Mouse (Mus musculus) heart, embryonic 11.5 days (tissue): Measurements from ENCODE around the gene Olfr1040. TPM values are rescaled to one million over a fixed set of nuclear protein-coding genes. Genes with fewer than 3 reads are reported as not detected.
"Not testable (repeated sequence)": the region's sequence is repeated elsewhere in the genome, so short reads cannot be mapped to it uniquely, and the experiment has no call there.

Source experiments
- ATAC-seq: fragments of 200-750 bp; cut with Nextera tagmentation; replicated peaks from 2 replicates; pipeline ENCODE4 v1.8.0; 2017; ENCODE audit warnings: moderate library complexity; ENCODE audit not compliant: insufficient number of reproducible peaks, low FRiP score, low TSS enrichment
- H3K27ac ChIP-seq: fragments of 300-500 bp; sonication (generic); 2 replicates; pipeline ENCODE4 v1.5.1; 2014; ENCODE audit warnings: mild to moderate bottlenecking, low read depth, low read length
- H3K27me3 ChIP-seq: fragments of 300-500 bp; sonication (generic); 2 replicates; pipeline ENCODE4 v1.6.1; 2014; ENCODE audit warnings: mild to moderate bottlenecking, low read length, mixed read lengths; ENCODE audit not compliant: control insufficient read depth, insufficient read depth
- H3K36me3 ChIP-seq: fragments of 300-500 bp; sonication (generic); 2 replicates; pipeline ENCODE4 v1.6.1; 2014; ENCODE audit warnings: mild to moderate bottlenecking, low read length, moderate library complexity, mixed read lengths; ENCODE audit not compliant: control insufficient read depth, insufficient read depth
- H3K4me1 ChIP-seq: fragments of 300-500 bp; sonication (generic); 2 replicates; pipeline ENCODE4 v1.6.1; 2014; ENCODE audit warnings: low read length; ENCODE audit not compliant: control insufficient read depth, insufficient read depth
- H3K4me2 ChIP-seq: fragments of 300-500 bp; sonication (generic); 2 replicates; pipeline ENCODE4 v1.6.1; 2014; ENCODE audit warnings: mild to moderate bottlenecking, moderate library complexity
- H3K4me3 ChIP-seq: fragments of 300-500 bp; sonication (generic); 2 replicates; pipeline ENCODE4 v1.5.1; 2014; ENCODE audit warnings: low read depth, low read length
- H3K9ac ChIP-seq: fragments of 300-500 bp; sonication (generic); 2 replicates; pipeline ENCODE4 v1.6.1; 2014; ENCODE audit warnings: mild to moderate bottlenecking, low read depth, low read length, moderate library complexity
- H3K9me3 ChIP-seq: fragments of 300-500 bp; sonication (generic); replicated peaks from 2 replicates; pipeline ENCODE4 v1.6.1; 2016; ENCODE audit warnings: low read length; ENCODE audit not compliant: control insufficient read depth
- WGBS: fragments of 180-500 bp; shearing (Covaris S2); extraction: QIAGEN DNeasy Blood & Tissue Kit; methylation state at CpG from one replicate; pipeline ENCODE4 v1.1.7; 2014; ENCODE audit not compliant: insufficient replicate concordance; 5-methylcytosine and 5-hydroxymethylcytosine counted together
- polyA plus RNA-seq: library from polyadenylated mRNA; unstranded; fragments of >200 nt; fragmentation: Nextera tagmentation; extraction: Ambion mirVana; gene quantifications from 2 replicates; pipeline ENCODE4 v1.2.1, GENCODE M21; 2014

The Olfr1040 gene
- not detected in 2 replicates for polyA plus RNA-seq

GRCm38 (mm10) chr2:86146632-86147031, at the start of gene Olfr1040:
Gene Olfr1040 (minus strand): TSS chr2:86146732.
- H3K4me2 ChIP-seq: no peak within 1 kb of the TSS
- no peaks in the 10 kb centered on the region for H3K36me3 ChIP-seq
- H3K9me3 ChIP-seq: no peaks in the 10 kb centered on the region
- H3K27me3 ChIP-seq: no peaks in the 10 kb centered on the region
- no peak within 1 kb of the TSS for H3K27ac ChIP-seq
- H3K9ac ChIP-seq: no peak within 1 kb of the TSS
- no peaks in the 10 kb centered on the region for H3K4me1 ChIP-seq
- WGBS: 68% methylated on average over 1 of the region's 1 CpGs
- ATAC-seq: no peak
- no peak within 1 kb of the TSS for H3K4me3 ChIP-seq

DNA sequence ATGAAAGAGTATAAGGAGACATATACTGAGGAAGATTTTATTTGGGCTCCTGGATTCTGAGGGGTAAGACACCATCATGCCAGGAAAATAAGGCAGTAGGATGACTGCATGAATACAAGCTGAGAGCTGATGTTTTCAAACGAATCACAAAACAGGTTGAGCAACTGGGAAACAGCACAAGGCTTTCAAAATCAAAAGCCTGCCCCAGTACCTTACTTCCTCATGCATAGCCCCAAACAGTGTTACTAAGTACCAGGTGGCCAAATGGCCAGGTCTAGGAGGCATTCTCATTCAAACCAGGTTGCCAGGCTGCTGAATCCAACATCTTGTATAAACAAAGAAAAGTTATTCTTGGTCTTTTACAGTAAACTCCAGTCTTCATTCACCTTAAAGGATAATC, 49.3 kb upstream of the Olfr1040 start:
- Histone ChIP-seq H3K4me1 (no peaks in the 10 kb centered on the region), H3K36me3 (no peaks in the 10 kb centered on the region), H3K9me3 (no peaks in the 10 kb centered on the region), H3K27me3 (no peaks in the 10 kb centered on the region), H3K4me2 (no peak overlapping the region), H3K4me3 (no peak overlapping the region), H3K27ac (no peak overlapping the region), H3K9ac (no peak overlapping the region)
- no peak for ATAC-seq
- WGBS: 30% methylated on average over 1 of the region's 1 CpGs

DNA sequence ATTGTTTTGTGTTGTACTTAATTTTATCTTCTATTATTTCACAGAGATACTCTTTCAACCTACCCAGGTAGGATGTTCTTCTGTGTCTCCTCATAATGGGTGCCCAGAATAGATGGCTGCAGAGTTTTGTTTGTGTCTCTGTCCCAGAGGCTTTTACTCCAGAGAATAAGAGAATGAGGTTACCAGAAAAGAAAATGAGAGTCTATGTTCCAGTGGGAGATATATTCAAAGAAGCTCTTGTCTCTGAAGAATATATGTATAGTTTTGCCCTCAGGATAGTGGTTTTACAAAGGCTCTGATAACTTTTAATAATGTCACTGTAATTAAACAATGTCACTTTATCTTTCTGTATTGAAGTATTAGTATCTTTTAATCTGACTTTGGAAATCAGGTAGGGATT, 39.1 kb upstream of the Olfr1040 start, which contains the start of gene Olfr52:
Gene Olfr52 (minus strand): TSS at position 101 of the 400 bp plus-strand sequence.
- H3K9me3 ChIP-seq: no peaks in the 10 kb centered on the region
- H3K4me1 ChIP-seq: no peaks in the 10 kb centered on the region
- ATAC-seq: no peak
- H3K9ac ChIP-seq: no peak within 1 kb of the TSS
- H3K27ac ChIP-seq: no peak within 1 kb of the TSS
- no peak within 1 kb of the TSS for H3K4me3 ChIP-seq
- no peaks in the 10 kb centered on the region for H3K36me3 ChIP-seq
- no peak within 1 kb of the TSS for H3K4me2 ChIP-seq
- H3K27me3 ChIP-seq: no peaks in the 10 kb centered on the region

- 84% methylated on average over 3 of the region's 3 CpGs for WGBS
- no peaks in the 10 kb centered on the region for H3K36me3 ChIP-seq
- ATAC-seq: no peak
These were observed 33.4 kb upstream of the Olfr1040 start for GRCm38 (mm10) chr2:86179950-86180349.

DNA sequence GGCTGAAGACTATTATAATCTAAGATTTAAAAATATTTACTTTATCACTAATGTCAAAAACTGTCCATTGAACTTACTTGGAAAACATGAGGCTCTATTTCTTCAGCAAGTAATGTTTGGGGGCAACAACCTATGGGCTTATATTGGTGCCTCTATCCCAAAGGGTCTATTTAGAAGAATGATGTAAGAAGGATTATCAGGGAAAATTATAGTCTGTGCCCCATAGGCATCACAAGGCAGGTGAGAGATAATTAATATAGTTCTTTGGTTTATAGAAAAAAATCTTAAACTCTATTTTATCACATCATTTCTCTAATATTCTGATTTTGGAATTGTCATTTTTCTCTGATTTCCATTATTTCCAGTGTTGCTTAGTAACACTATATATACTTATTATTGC, 31.2 kb upstream of the Olfr1040 start, which contains the start of gene Olfr1044:
Gene Olfr1044 (minus strand): TSS at position 101 of the 400 bp plus-strand sequence.
- no peaks in the 10 kb centered on the region for H3K36me3 ChIP-seq
- H3K9me3 ChIP-seq: no peaks in the 10 kb centered on the region
- no peaks in the 10 kb centered on the region for H3K4me1 ChIP-seq
- no peak within 1 kb of the TSS for H3K4me2 ChIP-seq
- no peak within 1 kb of the TSS for H3K4me3 ChIP-seq
- no peaks in the 10 kb centered on the region for H3K27me3 ChIP-seq
- ATAC-seq: no peak
- no peak within 1 kb of the TSS for H3K27ac ChIP-seq
- no peak within 1 kb of the TSS for H3K9ac ChIP-seq

More at GRCm38 (mm10) chr2:86179950-86180349, 33.4 kb upstream of the Olfr1040 start:
- Histone ChIP-seq H3K4me2 (no peak overlapping the region), H3K27me3 (no peaks in the 10 kb centered on the region), H3K27ac (no peak overlapping the region), H3K4me3 (no peak overlapping the region), H3K4me1 (no peaks in the 10 kb centered on the region), H3K9ac (no peak overlapping the region), H3K9me3 (no peaks in the 10 kb centered on the region)

DNA sequence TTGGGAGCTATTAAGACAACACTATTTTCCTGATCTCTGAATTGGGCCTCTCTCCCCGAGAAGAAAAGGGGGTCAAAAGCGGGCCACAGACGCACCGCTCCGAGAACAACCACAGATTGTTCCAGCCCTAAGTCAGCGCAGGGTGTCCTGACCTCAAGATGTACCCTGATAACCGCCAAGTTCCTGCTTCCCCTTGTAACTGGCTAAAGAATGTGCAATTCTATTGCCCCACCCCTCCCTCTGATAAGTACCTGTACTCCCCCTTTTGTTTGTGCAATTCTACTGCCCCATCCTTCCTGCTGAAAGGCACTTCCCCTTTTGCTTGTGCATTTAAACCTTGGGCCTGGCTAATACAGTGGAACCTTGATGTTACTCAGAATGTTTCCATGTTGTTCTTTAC, 28.9 kb upstream of the Olfr1040 start:
- H3K9me3 ChIP-seq, H3K27ac ChIP-seq, H3K4me1 ChIP-seq, ATAC-seq, H3K27me3 ChIP-seq, H3K4me3 ChIP-seq, H3K36me3 ChIP-seq, H3K9ac ChIP-seq, H3K4me2 ChIP-seq: not testable (repeated sequence)
- WGBS: 75% methylated on average over 7 of the region's 7 CpGs

DNA sequence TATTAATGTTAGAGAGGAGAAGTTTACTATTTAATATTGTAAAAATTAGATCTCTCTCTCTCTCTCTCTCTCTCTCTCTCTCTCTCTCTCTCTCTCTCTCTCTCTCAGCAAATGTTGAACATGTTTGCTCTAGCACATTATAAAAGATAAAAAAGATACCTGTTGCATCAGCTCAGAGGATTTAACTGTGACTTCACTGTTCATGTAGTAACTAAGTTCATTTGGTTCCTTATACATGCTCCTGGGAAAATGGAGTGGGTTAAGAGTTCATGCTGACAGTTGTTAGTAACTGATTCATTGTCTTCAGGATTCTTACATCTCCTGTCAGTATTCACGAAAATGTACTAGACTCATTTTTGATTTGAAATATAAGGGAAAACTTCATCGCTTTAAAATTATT, 20.9 kb upstream of the Olfr1040 start, which contains the start of gene Olfr1043:
Gene Olfr1043 (minus strand): TSS at position 101 of the 400 bp plus-strand sequence.
- no peak within 1 kb of the TSS for H3K9ac ChIP-seq
- no peak for ATAC-seq
- no peak within 1 kb of the TSS for H3K4me3 ChIP-seq
- 86% methylated on average over 2 of the region's 2 CpGs for WGBS
- H3K9me3 ChIP-seq: no peaks in the 10 kb centered on the region
- no peaks in the 10 kb centered on the region for H3K36me3 ChIP-seq
- H3K4me1 ChIP-seq: no peaks in the 10 kb centered on the region
- H3K4me2 ChIP-seq: no peak within 1 kb of the TSS
- H3K27ac ChIP-seq: no peak within 1 kb of the TSS
- H3K27me3 ChIP-seq: no peaks in the 10 kb centered on the region

- Histone ChIP-seq H3K4me2 (no peak within 1 kb of the TSS), H3K9ac (no peak within 1 kb of the TSS), H3K27me3 (no peaks in the 10 kb centered on the region), H3K9me3 (no peaks in the 10 kb centered on the region), H3K4me3 (no peak within 1 kb of the TSS), H3K27ac (no peak within 1 kb of the TSS), H3K36me3 (no peaks in the 10 kb centered on the region), H3K4me1 (no peaks in the 10 kb centered on the region)
- 78% methylated on average over 2 of the region's 2 CpGs for WGBS
- no peak for ATAC-seq
These were observed 15.2 kb upstream of the Olfr1040 start, which contains the start of gene Olfr1042 for GRCm38 (mm10) chr2:86161738-86162137. Gene Olfr1042 (minus strand): TSS chr2:86161838.

DNA sequence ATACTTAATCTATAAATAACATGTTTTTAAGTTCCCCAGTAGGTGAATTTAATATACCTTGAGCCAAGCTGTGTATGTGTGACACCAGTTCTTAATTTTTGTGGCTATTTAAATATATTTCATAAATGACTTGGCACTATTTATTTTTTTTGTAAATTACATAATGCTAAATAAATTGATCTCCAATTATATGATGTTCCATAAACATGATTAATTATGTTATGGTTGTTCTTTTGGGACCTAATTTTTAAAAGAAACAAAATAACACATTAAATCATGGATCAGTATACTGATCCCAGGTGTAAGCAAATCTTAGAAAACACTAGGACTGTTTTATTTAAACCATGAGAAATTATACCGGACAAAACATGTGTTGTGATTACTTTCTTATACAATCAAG, 10.7 kb downstream of the Olfr1040 start, which contains the start of gene Olfr1039:
Gene Olfr1039 (minus strand): TSS at position 101 of the 400 bp plus-strand sequence.
- WGBS: 83% methylated on average over 1 of the region's 1 CpGs
- Histone ChIP-seq H3K4me2 (no peak within 1 kb of the TSS), H3K36me3 (no peaks in the 10 kb centered on the region)

More for the DNA sequence above, 10.7 kb downstream of the Olfr1040 start, which contains the start of gene Olfr1039:
- H3K27me3 ChIP-seq: no peaks in the 10 kb centered on the region
- no peak for ATAC-seq
- no peak within 1 kb of the TSS for H3K9ac ChIP-seq
- no peaks in the 10 kb centered on the region for H3K9me3 ChIP-seq
- H3K4me3 ChIP-seq: no peak within 1 kb of the TSS
- no peak within 1 kb of the TSS for H3K27ac ChIP-seq
- no peaks in the 10 kb centered on the region for H3K4me1 ChIP-seq
